Mouse (Mus musculus) macrophage (primary cell): ENCODE results near the gene Ykt6. TPM values are rescaled to one million over a fixed set of nuclear protein-coding genes. Genes with fewer than 3 reads are reported as not detected.

ENCODE experiments used
- H3K27ac ChIP-seq: fragments of 350-480 bp; formaldehyde crosslinking; 2 replicates; pipeline ENCODE4 v1.9.0; 2021
- H3K36me3 ChIP-seq: fragments of 350-480 bp; formaldehyde crosslinking; 2 replicates; pipeline ENCODE4 v1.9.0; 2021; ENCODE audit errors: inconsistent target
- H3K4me3 ChIP-seq: fragments of 350-480 bp; formaldehyde crosslinking; 2 replicates; pipeline ENCODE4 v1.9.0; 2021; ENCODE audit errors: inconsistent target
- H3K79me2 ChIP-seq: fragments of 350-480 bp; formaldehyde crosslinking; 2 replicates; pipeline ENCODE4 v1.9.0; 2021; ENCODE audit errors: inconsistent target
- WGBS: methylation state at CpG from one replicate; pipeline ENCODE4 v1.1.7; 2026; ENCODE audit warnings: inconsistent platforms; ENCODE audit not compliant: missing documents; 5-methylcytosine and 5-hydroxymethylcytosine counted together
- polyA plus RNA-seq: library from polyadenylated mRNA; stranded (reverse); fragments of 250-400 nt; gene quantifications from 3 replicates; pipeline ENCODE4 v1.2.4, GENCODE M21; 2018; ENCODE audit warnings: inconsistent platforms

Gene Ykt6
- polyA plus RNA-seq, 1 experiment from 2014 or later = 77.0 TPM

GRCm38 (mm10) chr11:5965865-5966264 lies 10.4 kb downstream of the Ykt6 start:
- 95% methylated on average over 11 of the region's 11 CpGs for WGBS
- H3K36me3 ChIP-seq = peaks cover 80% of the 10 kb centered on the region

GRCm38 (mm10) chr11:5966751-5967150 lies 11.3 kb downstream of the Ykt6 start:
- Histone ChIP-seq H3K79me2 (no peaks in the 10 kb centered on the region), H3K27ac (no peak overlapping the region), H3K36me3 (peaks cover 73% of the 10 kb centered on the region), H3K4me3 (no peak overlapping the region)
- WGBS = 97% methylated on average over 3 of the region's 3 CpGs

More at GRCm38 (mm10) chr11:5965865-5966264, 10.4 kb downstream of the Ykt6 start:
- Histone ChIP-seq H3K27ac (no peak overlapping the region), H3K4me3 (no peak overlapping the region), H3K79me2 (no peaks in the 10 kb centered on the region)

- H3K36me3 ChIP-seq = peaks cover 59% of the 10 kb centered on the region
- no peak overlapping the region for H3K4me3 ChIP-seq
Observed at GRCm38 (mm10) chr11:5968223-5968622, 12.7 kb downstream of the Ykt6 start.

DNA sequence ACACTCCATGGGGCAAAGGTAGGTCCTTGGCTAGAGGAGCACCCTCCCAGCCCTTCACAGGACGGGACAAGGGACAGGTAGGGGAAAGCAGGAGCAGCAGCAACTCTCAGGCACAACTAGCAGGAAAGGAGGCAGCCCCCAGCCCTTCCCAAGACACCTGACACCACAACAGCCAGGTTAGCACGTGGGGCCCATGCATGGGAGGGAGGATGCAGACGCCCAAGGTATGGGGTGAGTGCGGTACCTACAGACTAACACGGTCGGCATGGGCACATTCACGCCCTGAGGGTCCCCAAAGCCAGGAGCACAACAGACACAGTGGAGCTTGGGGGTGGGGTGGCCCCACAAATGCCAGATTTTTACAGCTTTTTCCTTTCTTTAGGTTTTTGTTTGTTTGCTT lies 15.7 kb downstream of the Ykt6 start:
- Histone ChIP-seq H3K79me2 (no peaks in the 10 kb centered on the region), H3K36me3 (peaks cover 32% of the 10 kb centered on the region; the same call in 1 of the 2 replicates), H3K4me3 (no peak overlapping the region), H3K27ac (no peak overlapping the region)
- WGBS = 92% methylated on average over 7 of the region's 7 CpGs

More at GRCm38 (mm10) chr11:5968223-5968622, 12.7 kb downstream of the Ykt6 start:
- Histone ChIP-seq H3K79me2 (no peaks in the 10 kb centered on the region), H3K27ac (no peak overlapping the region)
- WGBS = 96% methylated on average over 6 of the region's 6 CpGs

DNA sequence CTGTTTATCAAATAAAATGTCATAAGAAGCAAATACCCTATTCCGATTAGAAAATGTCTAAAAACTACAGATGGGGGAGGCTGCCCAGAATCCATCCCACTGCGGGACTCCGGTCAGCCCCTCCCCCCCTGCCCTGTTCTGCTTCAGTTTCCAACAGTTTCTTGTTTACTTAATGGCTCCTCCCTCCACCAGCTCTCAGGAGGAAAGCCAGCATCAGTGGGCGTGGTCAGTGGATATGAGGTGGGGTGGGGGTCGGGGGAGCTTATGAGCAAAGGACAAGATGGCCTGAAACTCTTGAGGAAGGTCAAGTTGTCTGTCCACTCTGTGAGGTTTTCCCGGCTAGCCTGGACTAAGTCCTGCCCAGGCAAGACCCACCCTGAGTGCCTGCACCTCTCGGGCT lies 17.7 kb downstream of the Ykt6 start:
- Histone ChIP-seq H3K36me3 (peaks cover 14% of the 10 kb centered on the region; the same call in 1 of the 2 replicates), H3K27ac (no peak overlapping the region), H3K4me3 (no peak overlapping the region), H3K79me2 (no peaks in the 10 kb centered on the region)
- WGBS = 81% methylated on average over 7 of the region's 7 CpGs

DNA sequence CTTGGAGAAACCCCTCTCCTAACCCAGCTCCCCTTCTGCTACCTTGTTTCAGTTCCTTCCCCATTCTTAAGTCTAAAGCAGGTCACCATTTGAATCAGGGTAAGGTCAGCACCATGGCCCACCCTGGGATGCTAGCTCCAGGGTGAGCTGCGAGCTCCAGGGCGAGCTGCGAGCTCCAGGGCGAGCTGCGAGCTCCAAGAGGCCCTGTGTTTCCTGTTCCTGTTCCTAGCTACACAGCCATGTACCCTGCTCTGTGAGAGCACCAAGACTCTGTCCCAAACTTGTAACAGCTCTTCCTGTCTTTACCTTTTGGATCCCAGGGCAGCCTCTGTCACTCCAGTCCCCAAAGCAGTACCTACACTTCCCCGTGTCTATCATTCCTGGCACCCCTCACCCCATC lies 18.6 kb downstream of the Ykt6 start:
- Histone ChIP-seq H3K36me3 (peaks cover 5% of the 10 kb centered on the region; the same call in 1 of the 2 replicates), H3K4me3 (no peak overlapping the region), H3K79me2 (no peaks in the 10 kb centered on the region), H3K27ac (no peak overlapping the region)
- WGBS = 11% methylated on average over 6 of the region's 6 CpGs

GRCm38 (mm10) chr11:5975068-5975467 lies 19.6 kb downstream of the Ykt6 start:
- Histone ChIP-seq H3K36me3 (no peaks in the 10 kb centered on the region), H3K79me2 (no peaks in the 10 kb centered on the region), H3K4me3 (no peak overlapping the region), H3K27ac (no peak overlapping the region)
- WGBS = 94% methylated on average over 2 of the region's 2 CpGs

DNA sequence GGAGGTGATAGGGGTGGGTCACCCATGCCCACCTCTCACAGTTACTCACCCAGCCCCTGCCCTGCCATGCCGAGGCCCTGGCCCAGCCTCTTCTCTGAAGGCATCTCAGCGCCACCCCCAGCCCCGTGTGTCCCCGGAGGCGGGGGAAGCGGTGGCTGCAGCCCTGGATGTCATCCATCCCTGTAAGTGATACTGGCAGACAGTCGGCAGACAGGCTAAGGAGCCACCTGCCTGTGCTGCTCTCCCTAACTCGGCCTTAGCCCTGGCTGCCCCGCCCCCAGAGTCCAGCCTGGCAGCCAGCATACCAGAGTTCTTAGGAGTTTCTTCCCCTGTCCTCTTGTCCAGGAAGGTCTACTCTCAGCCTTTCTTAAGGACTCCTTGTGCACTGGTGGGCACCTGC lies 20.6 kb downstream of the Ykt6 start:
- Histone ChIP-seq H3K36me3 (no peaks in the 10 kb centered on the region), H3K79me2 (no peaks in the 10 kb centered on the region), H3K4me3 (no peak overlapping the region), H3K27ac (no peak overlapping the region)
- WGBS = 93% methylated on average over 9 of the region's 9 CpGs

DNA sequence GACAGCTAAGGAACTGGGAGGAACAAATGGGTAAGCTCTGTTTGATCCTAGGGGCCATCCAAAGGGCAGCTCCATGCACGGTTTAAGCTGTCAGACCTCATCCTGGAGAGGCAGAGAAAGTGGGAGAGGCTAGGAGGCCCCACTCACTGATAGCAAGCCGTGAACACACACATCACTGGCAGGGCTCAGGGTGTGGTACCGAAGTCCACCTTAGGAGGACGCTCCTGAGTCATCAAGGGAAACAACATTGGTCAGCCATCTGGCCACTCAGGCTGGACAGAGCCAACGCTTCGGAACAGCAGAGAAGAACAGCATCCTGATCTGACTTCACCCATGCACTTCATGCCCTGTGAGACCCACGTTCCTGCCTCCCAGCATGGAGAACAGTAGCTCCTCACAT lies 23.6 kb downstream of the Ykt6 start:
- Histone ChIP-seq H3K36me3 (no peaks in the 10 kb centered on the region), H3K4me3 (no peak overlapping the region), H3K79me2 (no peaks in the 10 kb centered on the region), H3K27ac (no peak overlapping the region)
- 96% methylated on average over 7 of the region's 7 CpGs for WGBS

DNA sequence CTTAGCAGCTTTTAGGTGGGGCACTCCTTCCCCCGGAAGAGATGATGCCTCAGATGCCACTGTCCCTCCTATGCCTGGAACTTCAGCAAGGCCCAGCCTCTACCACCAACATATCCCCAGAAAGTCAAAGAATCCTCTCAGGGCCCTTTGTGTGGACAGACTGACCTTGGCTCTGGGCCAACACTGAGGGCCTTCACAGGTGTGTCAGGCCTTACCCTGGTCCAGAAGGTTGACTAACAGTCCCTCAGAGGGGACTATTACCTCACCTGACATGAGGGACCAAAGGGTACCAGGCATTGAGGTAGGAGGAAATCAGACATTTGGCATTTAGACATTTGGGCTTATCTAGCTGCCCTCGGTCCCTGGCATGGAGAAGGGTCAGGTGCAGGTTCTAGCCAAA lies 24.6 kb downstream of the Ykt6 start:
- no peak overlapping the region for H3K27ac ChIP-seq
- no peaks in the 10 kb centered on the region for H3K36me3 ChIP-seq
- no peak overlapping the region for H3K4me3 ChIP-seq
- no peaks in the 10 kb centered on the region for H3K79me2 ChIP-seq
- 81% methylated on average over 2 of the region's 2 CpGs for WGBS

- WGBS = 86% methylated on average over 8 of the region's 8 CpGs
- no peak overlapping the region for H3K27ac ChIP-seq
- H3K4me3 ChIP-seq = no peak overlapping the region
- H3K79me2 ChIP-seq = no peaks in the 10 kb centered on the region
- no peaks in the 10 kb centered on the region for H3K36me3 ChIP-seq
Observed at GRCm38 (mm10) chr11:5980561-5980960, 25.1 kb downstream of the Ykt6 start.

DNA sequence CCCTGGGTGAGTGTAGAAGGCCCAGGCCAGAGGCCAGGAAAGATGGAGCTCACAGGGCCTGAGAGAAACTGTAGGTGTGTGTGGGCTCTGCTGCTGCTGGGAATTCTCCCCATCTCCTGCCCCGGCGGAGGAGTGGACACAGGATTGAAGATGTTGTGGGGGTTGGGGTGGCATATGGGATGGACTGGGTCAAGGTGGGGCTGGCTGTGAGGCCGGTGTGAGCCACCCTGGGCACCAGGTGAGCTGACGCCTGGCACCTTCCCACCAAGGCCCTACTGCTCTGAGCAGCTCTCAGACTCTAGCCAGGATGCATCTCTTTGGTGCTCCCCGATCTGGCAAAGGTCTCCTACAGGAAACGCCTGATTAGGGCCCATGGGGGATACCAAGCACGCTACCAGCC lies 25.8 kb downstream of the Ykt6 start:
- no peaks in the 10 kb centered on the region for H3K36me3 ChIP-seq
- WGBS = 91% methylated on average over 5 of the region's 7 CpGs
- H3K4me3 ChIP-seq = no peak overlapping the region
- H3K27ac ChIP-seq = no peak overlapping the region
- no peaks in the 10 kb centered on the region for H3K79me2 ChIP-seq

- H3K36me3 ChIP-seq = no peaks in the 10 kb centered on the region
- no peak overlapping the region for H3K4me3 ChIP-seq
- WGBS = 89% methylated on average over 5 of the region's 5 CpGs
- no peaks in the 10 kb centered on the region for H3K79me2 ChIP-seq
- no peak overlapping the region for H3K27ac ChIP-seq
Observed at GRCm38 (mm10) chr11:5983629-5984028, 28.1 kb downstream of the Ykt6 start.

DNA sequence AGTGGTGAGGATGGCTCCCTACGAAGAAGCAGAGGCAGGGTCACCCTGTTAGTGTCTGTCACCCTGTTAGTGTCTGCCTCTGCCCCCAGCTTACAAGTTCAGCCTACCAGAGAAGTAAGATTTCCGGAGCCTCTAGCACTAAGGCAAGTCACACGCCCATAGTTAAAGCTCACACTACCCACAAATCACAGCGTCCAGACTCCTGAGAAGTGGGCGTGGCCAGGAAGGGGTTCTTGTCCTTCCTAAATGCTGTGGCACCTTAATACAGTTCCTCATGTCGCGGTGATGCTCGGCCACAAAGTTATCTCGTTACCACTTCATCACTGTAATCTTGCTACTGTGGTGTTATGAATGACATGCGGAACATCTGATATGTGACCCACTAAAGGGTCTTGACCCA lies 32.6 kb downstream of the Ykt6 start:
- no peak overlapping the region for H3K4me3 ChIP-seq
- H3K79me2 ChIP-seq = no peaks in the 10 kb centered on the region
- no peaks in the 10 kb centered on the region for H3K36me3 ChIP-seq
- no peak overlapping the region for H3K27ac ChIP-seq
- 84% methylated on average over 10 of the region's 10 CpGs for WGBS

- H3K4me3 ChIP-seq = no peak overlapping the region
- H3K36me3 ChIP-seq = no peaks in the 10 kb centered on the region
- no peak overlapping the region for H3K27ac ChIP-seq
- H3K79me2 ChIP-seq = no peaks in the 10 kb centered on the region
- WGBS = 90% methylated on average over 16 of the region's 16 CpGs
Observed at GRCm38 (mm10) chr11:5989954-5990593, 34.6 kb downstream of the Ykt6 start.

DNA sequence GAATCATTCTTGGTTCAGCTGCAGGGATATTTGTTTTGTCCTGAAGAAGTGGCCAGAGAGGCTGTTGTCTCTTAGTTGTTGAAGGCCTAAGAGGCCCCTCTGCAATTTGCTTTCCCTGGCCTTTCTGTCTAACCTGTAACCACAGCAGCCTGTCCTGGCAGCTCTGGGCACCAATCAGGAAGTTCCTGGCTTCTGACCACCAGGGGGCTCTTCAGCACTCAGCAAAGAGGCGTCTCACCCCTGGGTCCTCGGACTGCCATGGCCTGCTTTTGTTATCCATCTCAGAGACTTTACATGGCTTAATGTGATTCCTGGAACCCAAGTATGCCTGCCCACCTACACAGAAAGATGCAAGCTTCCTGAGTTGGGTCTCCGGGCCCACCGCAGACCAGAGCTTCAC lies 35.4 kb downstream of the Ykt6 start:
- no peak overlapping the region for H3K27ac ChIP-seq
- H3K79me2 ChIP-seq = no peaks in the 10 kb centered on the region
- no peaks in the 10 kb centered on the region for H3K36me3 ChIP-seq
- 50% methylated on average over 4 of the region's 4 CpGs for WGBS
- H3K4me3 ChIP-seq = no peak overlapping the region
